Mouse (Mus musculus): Measurements from ENCODE around the gene Plcl2. TPM values are rescaled to one million over a fixed set of nuclear protein-coding genes. Genes with fewer than 3 reads are reported as not detected.

The Plcl2 gene
- total and polyA plus RNA-seq, 3 experiments: 23.6 to 83.7 TPM; not detected in 1

DNA sequence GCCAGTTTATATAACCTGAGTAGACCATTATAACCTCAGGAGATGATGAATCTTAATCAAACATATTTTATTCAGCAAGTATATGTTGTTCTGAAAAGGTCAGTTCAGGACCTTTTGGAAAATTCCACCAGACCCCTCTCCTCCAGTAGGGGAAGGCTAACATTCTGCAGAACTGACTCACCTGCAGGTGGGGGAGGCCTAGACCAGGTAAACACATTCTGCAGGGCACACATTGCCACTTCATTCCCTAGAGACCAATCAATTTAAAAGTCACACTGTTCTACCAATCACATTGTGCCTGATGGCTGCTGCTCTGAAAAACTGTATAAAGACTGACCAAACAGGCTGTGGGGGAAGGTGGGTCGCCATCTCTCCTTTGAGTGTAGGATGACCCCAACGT is 217.1 kb downstream of the Plcl2 start:
- H3K27me3 ChIP-seq (ENCODE audit: control insufficient read depth in 1 of 2, insufficient read depth in 2 of 2, low read length in 2 of 2): no peaks in the 10 kb centered on the region
- no peak overlapping the region for H3K27ac ChIP-seq (ENCODE audit: control insufficient read depth, low read depth, low read length)
- H3K9me3 ChIP-seq (replicated peaks; ENCODE audit: insufficient read depth, low read length): no peaks in the 10 kb centered on the region
- no peaks in the 10 kb centered on the region for H3K36me3 ChIP-seq (ENCODE audit: control insufficient read depth in 1 of 2, insufficient read depth in 2 of 2, low read length in 2 of 2)
- no peak for DNase-seq (ENCODE audit: low read depth, low spot score)
- no peak overlapping the region for H3K4me3 ChIP-seq (ENCODE audit: control insufficient read depth in 1 of 2, insufficient read depth in 1 of 2, low read depth in 2 of 2, low read length in 2 of 2)
- no peak overlapping the region for H3K9ac ChIP-seq (ENCODE audit: control insufficient read depth, low read depth, low read length, poor library complexity, severe bottlenecking)
- TF ChIP-seq MYB (IDR thresholded peaks at IDR 0.05; ENCODE audit: low read depth, low read length) (no peak), POLR2A (IDR thresholded peaks at IDR 0.05; ENCODE audit: control insufficient read depth in 1 of 2, insufficient read depth in 1 of 2, low read depth in 1 of 2, low read length in 2 of 2, poor library complexity in 1 of 2) (no peak), NRF1 (IDR thresholded peaks at IDR 0.05; ENCODE audit: insufficient read depth, low read depth, low read length, poor library complexity, severe bottlenecking) (no peak), RCOR1 (IDR thresholded peaks at IDR 0.05; ENCODE audit: low read depth, low read length) (no peak), SIN3A (IDR thresholded peaks at IDR 0.05; ENCODE audit: low read length) (no peak), JUND (IDR thresholded peaks at IDR 0.05; ENCODE audit: low read depth, low read length) (no peak), EP300 (IDR thresholded peaks at IDR 0.05; ENCODE audit: low read depth in 1 of 2, low read length in 2 of 2) (no peak), MAX (IDR thresholded peaks at IDR 0.05; ENCODE audit: low read length) (no peak), ZKSCAN1 (IDR thresholded peaks at IDR 0.05; ENCODE audit: low read depth, low read length) (no peak), ZMIZ1 (IDR thresholded peaks at IDR 0.05; ENCODE audit: low read depth, low read length) (no peak), SMC3 (IDR thresholded peaks at IDR 0.05; ENCODE audit: low read depth, low read length) (no peak), BHLHE40 (IDR thresholded peaks at IDR 0.05; ENCODE audit: borderline replicate concordance, low read depth, low read length) (no peak), HCFC1 (IDR thresholded peaks at IDR 0.05; ENCODE audit: low read depth, low read length) (no peak), KAT2A (conservative IDR thresholded peaks at IDR 0.05; ENCODE audit: low read depth, low read length) (no peak), ELF1 (IDR thresholded peaks at IDR 0.05; ENCODE audit: low read depth, low read length) (no peak), CHD1 (IDR thresholded peaks at IDR 0.05; ENCODE audit: low read depth, low read length) (no peak)
- H3K4me1 ChIP-seq (ENCODE audit: control insufficient read depth in 1 of 2, insufficient read depth in 2 of 2, low read length in 2 of 2): no peaks in the 10 kb centered on the region; a peak in 1 of 4 replicates
- H3K79me2 ChIP-seq (ENCODE audit: control insufficient read depth, insufficient read depth, low read length, poor library complexity): no peaks in the 10 kb centered on the region

GRCm38 (mm10) chr17:50729031-50729430 is 219.8 kb downstream of the Plcl2 start:
- Histone ChIP-seq H3K79me2 (ENCODE audit: control insufficient read depth, insufficient read depth, low read length, poor library complexity) (no peaks in the 10 kb centered on the region), H3K36me3 (ENCODE audit: control insufficient read depth in 1 of 2, insufficient read depth in 2 of 2, low read length in 2 of 2) (no peaks in the 10 kb centered on the region), H3K4me1 (ENCODE audit: control insufficient read depth in 1 of 2, insufficient read depth in 2 of 2, low read length in 2 of 2) (no peaks in the 10 kb centered on the region), H3K9me3 (replicated peaks; ENCODE audit: insufficient read depth, low read length) (no peaks in the 10 kb centered on the region), H3K9ac (ENCODE audit: control insufficient read depth, low read depth, low read length, poor library complexity, severe bottlenecking) (no peak overlapping the region), H3K27me3 (ENCODE audit: control insufficient read depth in 1 of 2, insufficient read depth in 2 of 2, low read length in 2 of 2) (no peaks in the 10 kb centered on the region), H3K4me3 (ENCODE audit: control insufficient read depth in 1 of 2, insufficient read depth in 1 of 2, low read depth in 2 of 2, low read length in 2 of 2) (no peak overlapping the region), H3K27ac (ENCODE audit: control insufficient read depth, low read depth, low read length) (no peak overlapping the region)
- no peak for TF ChIP-seq RAD21 (IDR thresholded peaks at IDR 0.05; ENCODE audit: low read depth, low read length)
- TF ChIP-seq MAX (IDR thresholded peaks at IDR 0.05; ENCODE audit: low read length): no peak
- TF ChIP-seq CTCF (IDR thresholded peaks at IDR 0.05 in 2 of 3, conservative IDR thresholded peaks at IDR 0.05 in 1 of 3; ENCODE audit: control insufficient read depth in 1 of 3, insufficient read depth in 1 of 3, low read depth in 2 of 3, low read length in 3 of 3, poor library complexity in 1 of 3, severe bottlenecking in 1 of 3): no peak
- TF ChIP-seq MAZ (IDR thresholded peaks at IDR 0.05; ENCODE audit: low read depth, low read length): no peak
- no peak for TF ChIP-seq ZC3H11A (IDR thresholded peaks at IDR 0.05; ENCODE audit: low read depth, low read length)
- DNase-seq (ENCODE audit: low read depth, low spot score): no peak

All from MEL (cell line).